Mouse (Mus musculus) heart, adult 2 months (tissue): ENCODE measurements around the gene Kctd19.

Experiments
- CTCF ChIP-seq: fragments of 200-600 bp; IDR thresholded peaks from 2 replicates; pipeline ENCODE4 v1.8.1; 2022; ENCODE audit warnings: antibody characterized with exemption, mild to moderate bottlenecking, moderate library complexity
- EP300 ChIP-seq: fragments of 200-500 bp; IDR thresholded peaks from 2 replicates; pipeline ENCODE4 v1.6.1; 2011; ENCODE audit warnings: low read depth, low read length, control low read depth; ENCODE audit not compliant: insufficient read depth
- POLR2A ChIP-seq: fragments of 200-500 bp; IDR thresholded peaks from 2 replicates; pipeline ENCODE4 v1.6.1; 2011; ENCODE audit warnings: mild to moderate bottlenecking, low read depth, low read length, control low read depth; ENCODE audit not compliant: insufficient read depth

GRCm38 (mm10) chr8:105451903-105452603 is 38.8 kb upstream of the Kctd19 start:
- TF ChIP-seq CTCF: no peak
- no peak for TF ChIP-seq EP300
- no peak for TF ChIP-seq POLR2A
